Mouse (Mus musculus) liver, postnatal 0 days (tissue): ENCODE data around the gene Ephb1. TPM values are rescaled to one million over a fixed set of nuclear protein-coding genes. Genes with fewer than 3 reads are reported as not detected.

Experiments
- ATAC-seq: fragments of 200-750 bp; cut with Nextera tagmentation; 2 replicates; pipeline ENCODE4 v1.8.0; 2017; ENCODE audit warnings: mild to moderate bottlenecking, moderate library complexity
- DNase-seq: peaks from one replicate; pipeline ENCODE4 v3.0.0-alpha.2; 2016
- H3K27ac ChIP-seq: fragments of 300-500 bp; sonication (generic); 2 replicates; pipeline ENCODE4 v1.5.1; 2014; ENCODE audit warnings: antibody characterized with exemption, moderate library complexity, mild to moderate bottlenecking, low read depth
- H3K27me3 ChIP-seq: fragments of 300-500 bp; sonication (generic); 2 replicates; pipeline ENCODE4 v1.6.1; 2014; ENCODE audit warnings: low read length, control low read depth, mixed read lengths; ENCODE audit not compliant: insufficient read depth
- H3K36me3 ChIP-seq: fragments of 300-500 bp; sonication (generic); replicated peaks from 2 replicates; pipeline ENCODE4 v1.6.1; 2014; ENCODE audit warnings: mild to moderate bottlenecking, control low read depth, low read length, moderate library complexity, mixed read lengths; ENCODE audit not compliant: insufficient read depth
- H3K4me1 ChIP-seq: fragments of 300-500 bp; sonication (generic); 2 replicates; pipeline ENCODE4 v1.6.1; 2014; ENCODE audit warnings: antibody characterized with exemption, mild to moderate bottlenecking, control low read depth; ENCODE audit not compliant: insufficient read depth
- H3K4me2 ChIP-seq: fragments of 300-500 bp; sonication (generic); 2 replicates; pipeline ENCODE4 v1.6.1; 2014; ENCODE audit warnings: low read depth, mild to moderate bottlenecking, low read length, moderate library complexity, mixed read lengths
- H3K4me3 ChIP-seq: fragments of 300-500 bp; sonication (generic); 2 replicates; pipeline ENCODE4 v1.5.1; 2014; ENCODE audit warnings: low read depth, low read length
- H3K9ac ChIP-seq: fragments of 300-500 bp; sonication (generic); replicated peaks from 2 replicates; pipeline ENCODE4 v1.6.1; 2014; ENCODE audit warnings: mild to moderate bottlenecking, moderate library complexity
- H3K9me3 ChIP-seq: fragments of 300-500 bp; sonication (generic); 2 replicates; pipeline ENCODE4 v1.6.1; 2016; ENCODE audit warnings: mild to moderate bottlenecking, control low read depth, low read length, mixed read lengths
- CTCF ChIP-seq: sonication (generic); IDR thresholded peaks from 2 replicates; pipeline ENCODE4 v1.5.1; 2016; ENCODE audit warnings: antibody characterized with exemption, low read depth
- EP300 ChIP-seq: IDR thresholded peaks from 2 replicates; pipeline ENCODE4 v1.6.1; 2016; ENCODE audit warnings: antibody characterized with exemption, low read depth, mild to moderate bottlenecking
- WGBS: fragments of 180-500 bp; shearing (Covaris S2); extraction: QIAGEN DNeasy Blood & Tissue Kit; methylation state at CpG from one replicate; pipeline ENCODE4 v1.1.7; 2014; ENCODE audit not compliant: insufficient replicate concordance; 5-methylcytosine and 5-hydroxymethylcytosine counted together
- polyA plus RNA-seq: library from polyadenylated mRNA; unstranded; fragments of >200 nt; fragmentation: Nextera tagmentation; extraction: Ambion mirVana; gene quantifications from 2 replicates; pipeline ENCODE4 v1.2.1, GENCODE M21; 2015

The Ephb1 gene
- polyA plus RNA-seq, 1 experiment from 2014 or later = 0.28 TPM

DNA sequence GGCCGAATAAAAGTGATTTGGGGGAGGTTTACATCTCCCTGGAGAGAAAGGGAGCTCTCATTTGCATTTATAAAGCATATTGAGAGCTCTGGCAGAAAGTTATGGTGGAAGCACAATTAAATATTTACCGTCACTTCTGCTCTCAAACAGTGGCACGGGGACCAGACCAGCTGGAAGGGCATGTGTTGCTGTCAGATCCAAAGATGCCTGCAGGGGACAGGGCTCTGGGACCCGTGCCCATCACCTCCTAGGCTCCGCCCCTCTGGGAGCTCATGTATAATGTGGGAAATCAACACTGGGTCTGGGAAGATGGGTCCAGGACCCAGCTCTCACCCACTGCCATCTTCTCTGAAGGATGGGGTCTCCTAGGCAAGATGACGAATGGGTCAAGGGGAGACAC, 123.2 kb downstream of the Ephb1 start:
- Histone ChIP-seq H3K27me3 (no peaks in the 10 kb centered on the region), H3K4me2 (no peak overlapping the region), H3K4me1 (no peaks in the 10 kb centered on the region), H3K27ac (no peak overlapping the region), H3K9ac (no peak overlapping the region), H3K36me3 (no peaks in the 10 kb centered on the region), H3K4me3 (no peak overlapping the region), H3K9me3 (no peaks in the 10 kb centered on the region)
- 61% methylated on average over 6 of the region's 6 CpGs for WGBS
- no peak for DNase-seq
- TF ChIP-seq EP300 = no peak
- no peak for TF ChIP-seq CTCF
- no peak for ATAC-seq

DNA sequence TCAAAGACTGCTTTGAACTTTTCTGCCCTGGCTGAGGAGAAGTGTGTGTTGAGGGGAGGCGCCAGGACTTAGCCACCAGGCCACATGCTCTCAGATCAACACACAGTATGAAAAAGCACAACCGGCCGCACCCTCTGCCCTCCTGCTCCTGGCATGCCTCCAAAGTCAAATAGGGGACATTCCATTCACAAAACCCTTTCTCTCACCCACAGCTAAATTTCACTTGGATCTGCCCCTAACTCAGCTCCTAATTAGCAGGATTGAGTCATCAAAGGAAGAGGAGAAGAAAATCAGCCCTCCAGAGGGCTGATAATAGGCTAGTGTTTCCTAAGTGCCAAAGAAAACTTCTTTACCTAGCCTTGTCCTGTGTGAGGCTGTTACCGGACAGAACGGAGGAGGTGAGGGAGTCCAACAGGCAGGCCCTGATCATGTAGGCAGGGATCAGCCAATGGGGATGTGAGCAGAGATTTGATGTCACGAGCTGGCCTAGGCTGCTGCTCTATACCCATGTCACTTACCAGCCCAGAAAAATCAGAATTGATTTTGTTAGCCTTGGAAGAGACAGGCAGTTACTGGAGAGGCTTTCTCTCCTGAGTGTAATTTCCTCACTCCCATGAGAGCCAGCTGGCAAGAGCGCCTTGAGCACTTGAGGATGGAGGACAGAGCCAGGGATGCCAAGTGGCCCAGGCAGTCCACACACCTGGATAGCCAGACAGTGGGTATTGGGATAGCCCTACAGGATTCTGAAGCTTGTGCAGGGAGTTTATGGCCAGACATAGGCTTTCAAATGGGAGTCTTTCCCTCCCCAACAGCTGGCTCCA, 137.5 kb downstream of the Ephb1 start:
- Histone ChIP-seq H3K4me3 (no peak overlapping the region), H3K4me1 (no peaks in the 10 kb centered on the region), H3K9me3 (no peaks in the 10 kb centered on the region), H3K4me2 (no peak overlapping the region), H3K9ac (no peak overlapping the region), H3K27ac (no peak overlapping the region), H3K36me3 (no peaks in the 10 kb centered on the region), H3K27me3 (no peaks in the 10 kb centered on the region)
- ATAC-seq (no peak), DNase-seq (no peak)
- TF ChIP-seq CTCF = no peak
- no peak for TF ChIP-seq EP300
- 70% methylated on average over 7 of the region's 7 CpGs for WGBS

DNA sequence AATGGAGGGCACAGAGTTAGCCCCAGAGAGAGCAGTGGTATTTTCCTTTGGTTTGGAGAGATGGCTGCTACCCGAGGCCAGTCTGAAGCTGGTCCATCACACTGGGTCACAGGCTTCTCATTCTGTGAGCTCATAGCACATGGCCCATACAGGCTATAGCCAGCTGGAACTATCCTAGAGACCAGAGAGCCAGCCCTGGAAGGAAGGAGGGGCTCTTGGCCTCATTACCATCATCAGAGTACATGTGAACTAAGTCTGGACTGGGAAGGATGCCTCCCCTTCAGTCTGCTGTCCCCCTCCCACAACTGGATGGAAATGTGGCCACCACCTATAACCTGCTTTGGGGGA, 142.5 kb downstream of the Ephb1 start:
- no peak for DNase-seq
- WGBS = 44% methylated on average over 1 of the region's 1 CpGs
- H3K4me3 ChIP-seq = no peak overlapping the region

DNA sequence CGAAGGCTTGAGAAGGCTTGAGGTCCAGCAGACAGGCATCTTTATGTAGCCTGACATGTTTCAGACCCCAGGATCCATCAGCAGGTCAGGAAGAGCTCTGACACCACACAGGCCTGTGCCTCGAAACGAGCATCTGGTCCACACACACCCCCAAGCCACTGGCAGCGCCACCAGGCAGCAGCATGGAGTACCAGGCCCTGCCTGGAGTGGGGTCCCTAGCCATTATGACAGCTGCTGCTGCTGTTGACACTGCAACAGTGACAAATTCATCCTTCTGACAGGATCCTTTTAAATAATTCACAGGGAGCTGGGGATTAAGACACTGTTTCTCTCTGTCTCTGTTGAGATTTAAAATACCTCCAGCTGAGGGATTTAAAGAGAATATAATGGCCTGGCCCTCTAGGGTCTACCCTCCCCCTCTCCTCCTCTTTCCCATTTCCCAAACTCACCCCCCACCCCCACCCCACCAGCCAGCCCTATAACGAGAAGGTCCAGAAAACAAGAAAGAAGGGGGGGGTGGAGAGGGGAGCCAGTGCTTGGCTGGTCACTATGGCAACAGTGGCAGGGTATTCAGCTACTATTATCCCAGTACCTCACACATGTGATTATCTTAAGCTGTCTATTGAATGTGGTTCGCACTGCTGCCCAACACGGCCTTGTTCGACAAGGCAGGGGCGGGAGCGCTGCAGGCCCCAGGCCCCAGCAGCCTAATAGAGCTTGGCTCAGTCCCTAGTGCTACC, 143.0 kb downstream of the Ephb1 start:
- DNase-seq (no peak), ATAC-seq (no peak)
- no peak for TF ChIP-seq CTCF
- no peak for TF ChIP-seq EP300
- Histone ChIP-seq H3K4me2 (no peak overlapping the region), H3K9me3 (no peaks in the 10 kb centered on the region), H3K4me1 (no peaks in the 10 kb centered on the region), H3K4me3 (no peak overlapping the region), H3K9ac (no peak overlapping the region), H3K36me3 (no peaks in the 10 kb centered on the region), H3K27ac (no peak overlapping the region), H3K27me3 (no peaks in the 10 kb centered on the region)
- 47% methylated on average over 10 of the region's 10 CpGs for WGBS

More for the DNA sequence above, 142.5 kb downstream of the Ephb1 start:
- no peak overlapping the region for H3K9ac ChIP-seq
- no peak overlapping the region for H3K27ac ChIP-seq
- H3K4me1 ChIP-seq = no peaks in the 10 kb centered on the region
- TF ChIP-seq CTCF = no peak
- TF ChIP-seq EP300 = no peak
- no peaks in the 10 kb centered on the region for H3K9me3 ChIP-seq
- no peaks in the 10 kb centered on the region for H3K36me3 ChIP-seq
- no peak for ATAC-seq
- no peak overlapping the region for H3K4me2 ChIP-seq
- H3K27me3 ChIP-seq = no peaks in the 10 kb centered on the region

DNA sequence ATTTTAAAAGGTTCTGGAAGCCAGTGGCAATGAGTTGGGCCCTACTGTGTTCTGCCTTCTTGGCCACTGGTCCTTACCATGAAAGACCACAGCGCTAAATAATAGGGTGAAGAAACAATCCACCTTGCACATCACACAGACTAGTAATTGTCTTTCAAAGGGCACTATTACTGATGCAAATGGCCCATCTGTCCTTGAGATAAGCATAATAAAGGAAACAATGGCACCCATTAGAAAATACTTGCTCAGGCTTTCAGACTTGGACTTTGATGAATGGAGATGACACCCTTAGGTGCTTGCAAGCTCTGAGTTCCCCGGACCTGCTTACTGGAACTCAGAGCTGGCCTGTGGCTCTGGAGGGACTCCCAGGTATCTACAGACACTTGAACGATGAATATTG, 149.0 kb downstream of the Ephb1 start:
- Histone ChIP-seq H3K9ac (no peak overlapping the region), H3K4me2 (no peak overlapping the region), H3K27ac (no peak overlapping the region), H3K4me1 (no peaks in the 10 kb centered on the region), H3K9me3 (no peaks in the 10 kb centered on the region), H3K4me3 (no peak overlapping the region), H3K27me3 (no peaks in the 10 kb centered on the region), H3K36me3 (no peaks in the 10 kb centered on the region)
- TF ChIP-seq CTCF (no peak), EP300 (no peak)
- DNase-seq (no peak), ATAC-seq (no peak)
- WGBS = 65% methylated on average over 3 of the region's 3 CpGs

DNA sequence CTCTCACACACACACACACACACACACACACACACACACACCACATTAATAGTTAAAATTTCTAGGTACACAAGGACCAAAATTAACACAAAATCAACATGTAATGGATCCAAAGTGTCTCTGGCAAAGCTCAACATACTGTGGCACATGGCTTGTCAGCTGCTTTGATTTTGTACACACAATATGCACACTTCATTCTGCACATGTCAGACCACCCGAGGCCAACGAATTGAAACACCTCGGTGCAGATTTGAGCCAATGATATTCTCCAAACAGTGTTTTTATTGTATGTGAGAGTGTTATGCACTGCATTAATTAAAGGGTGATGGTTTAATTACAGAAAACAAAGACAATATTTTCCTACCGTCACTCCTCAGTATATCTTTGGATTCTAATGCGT, 152.6 kb downstream of the Ephb1 start:
- no peaks in the 10 kb centered on the region for H3K4me1 ChIP-seq

More for the DNA sequence above, 152.6 kb downstream of the Ephb1 start:
- no peaks in the 10 kb centered on the region for H3K27me3 ChIP-seq
- ATAC-seq (no peak), DNase-seq (no peak)
- TF ChIP-seq CTCF (no peak), EP300 (no peak)
- H3K36me3 ChIP-seq = no peaks in the 10 kb centered on the region
- H3K4me2 ChIP-seq = no peak overlapping the region
- no peak overlapping the region for H3K27ac ChIP-seq
- H3K9me3 ChIP-seq = no peaks in the 10 kb centered on the region
- H3K4me3 ChIP-seq = no peak overlapping the region
- no peak overlapping the region for H3K9ac ChIP-seq
- WGBS = 71% methylated on average over 5 of the region's 5 CpGs
